Mouse (Mus musculus): ENCODE results near the gene Prickle4.

Prickle4 gene

GRCm38 (mm10) chr17:47694503-47695336 lies at the start of gene Prickle4:
TSS of gene Prickle4 (minus strand) at chr17:47694736.
- peak; percentile 98 for DNase-seq

- no peak for DNase-seq
These were observed 49.5 kb upstream of the Prickle4 start for GRCm38 (mm10) chr17:47744086-47744485.

- no peak for DNase-seq
These were observed 48.6 kb upstream of the Prickle4 start for GRCm38 (mm10) chr17:47742991-47743734.

GRCm38 (mm10) chr17:47740186-47740585 lies 45.6 kb upstream of the Prickle4 start:
- DNase-seq = no peak

- DNase-seq = no peak
These were observed 44.6 kb upstream of the Prickle4 start for GRCm38 (mm10) chr17:47738879-47739798.

GRCm38 (mm10) chr17:47738066-47738878 lies 43.7 kb upstream of the Prickle4 start:
- peak; percentile 69 for DNase-seq

GRCm38 (mm10) chr17:47737271-47738065 lies 42.9 kb upstream of the Prickle4 start:
- DNase-seq = peak; percentile 92

GRCm38 (mm10) chr17:47736856-47737255 lies 42.3 kb upstream of the Prickle4 start, which contains the start of gene Tfeb:
TSS of gene Tfeb (plus strand) at chr17:47737030.
- peak; percentile 95 for DNase-seq

- no peak for DNase-seq
These were observed 41.1 kb upstream of the Prickle4 start for GRCm38 (mm10) chr17:47735553-47736100.

GRCm38 (mm10) chr17:47730633-47731575 lies 36.4 kb upstream of the Prickle4 start:
- DNase-seq = no peak

GRCm38 (mm10) chr17:47726566-47726965 lies 32.0 kb upstream of the Prickle4 start, which contains the start of gene Pgc:
TSS of gene Pgc (plus strand) at chr17:47726842.
- DNase-seq = no peak

- no peak for DNase-seq
These were observed 26.6 kb upstream of the Prickle4 start for GRCm38 (mm10) chr17:47721183-47721582.

GRCm38 (mm10) chr17:47715037-47715436 lies 20.5 kb upstream of the Prickle4 start:
- no peak for DNase-seq

GRCm38 (mm10) chr17:47712889-47713571 lies 18.5 kb upstream of the Prickle4 start:
- no peak for DNase-seq

GRCm38 (mm10) chr17:47711883-47712282 lies 17.3 kb upstream of the Prickle4 start:
- DNase-seq = no peak

GRCm38 (mm10) chr17:47710036-47710435 lies 15.5 kb upstream of the Prickle4 start:
- no peak for DNase-seq

GRCm38 (mm10) chr17:47708972-47709371 lies 14.4 kb upstream of the Prickle4 start:
- DNase-seq = no peak

- DNase-seq = no peak
These were observed 13.4 kb upstream of the Prickle4 start for GRCm38 (mm10) chr17:47707961-47708360.

GRCm38 (mm10) chr17:47706196-47706595 lies 11.7 kb upstream of the Prickle4 start:
- DNase-seq = no peak
